ENCODE assay signal across 16 mouse cellular contexts in genomic region chr19:47524905-47525304, GRCm38 (mm10). TPM values are rescaled to one million over a fixed set of nuclear protein-coding genes. Genes with fewer than 3 reads are reported as not detected.
DNase-seq lines count a peak whose midpoint lies in the region; ATAC-seq lines count a peak whose summit lies in the region.
"Had no signal": no experiment of that assay in that cellular context is flagged by ENCODE, and none has a peak within 500 bp of the region (broad histone marks: within the 10 kb centered on the region; RNA-seq: fewer than 3 reads in every experiment).

No protein-coding gene starts in this region.

- ATAC-seq in common myeloid progenitor, adult 5-6 weeks (replicated peaks; ENCODE audit: low read depth, poor library complexity, severe bottlenecking) = peak; percentile 63
- ATAC-seq: forebrain, embryonic 13.5 days; forebrain, postnatal 0 days; hindbrain, embryonic 16.5 days had no signal

- peak; percentile 33 to 51 for DNase-seq in CD8-positive naive resting alpha-beta T cell, adult 2 months (ENCODE audit: low read depth in 2 of 2, low spot score in 2 of 2)
- DNase-seq in naive thymus-derived CD4-positive, alpha-beta T cell, adult 2 months (ENCODE audit: low read depth) = peak; percentile 38
- peak; percentile 45 for DNase-seq in thymus, postnatal 4 days
- no peak for DNase-seq in liver
- DNase-seq in frontal cortex, postnatal 36 days (ENCODE audit: low spot score in 2 of 2) = no peak
- DNase-seq: adrenal gland, postnatal 10 days; cerebellum, adult 11-12 months; cerebellum, adult 9-11 months; cerebellum, postnatal 36 days; forebrain, postnatal 0 days; gastrocnemius, adult 2 months; gastrocnemius, postnatal 25 days; heart, postnatal 36 days had no signal

RNA-seq across cellular contexts. Expression of gene Stn1, which starts 12.4 kb away (rescaled TPM):
- total RNA-seq in common myeloid progenitor, adult 5-6 weeks (2017) = 8.0 and 12.4 TPM in 2 replicates

RNA-seq across cellular contexts. Expression of gene Slk, which starts 54.6 kb away (rescaled TPM):
- total RNA-seq in common myeloid progenitor, adult 5-6 weeks (2017) = 181 TPM in 2 replicates

Comparison
In these comparisons a context has a peak if more than half of its experiments do, and no peak if none do; other contexts are left out.
1. DNase-seq: peak in CD8-positive naive resting alpha-beta T cell, adult 2 months (2 of 2), naive thymus-derived CD4-positive, alpha-beta T cell, adult 2 months (single experiment) and thymus, postnatal 4 days (single experiment); none in liver (single experiment) and frontal cortex, postnatal 36 days (0 of 2).